Mouse (Mus musculus) G1E (cell line): Measurements from ENCODE around the gene Med19.

ENCODE experiments used
- CTCF ChIP-seq: IDR thresholded peaks from 2 replicates; pipeline ENCODE4 v1.5.1; 2012; ENCODE audit warnings: low read depth, low read length, inconsistent platforms, mixed read lengths
- POLR2AphosphoS5 ChIP-seq: IDR thresholded peaks from 2 replicates; pipeline ENCODE4 v1.6.1; 2012; ENCODE audit warnings: low read depth, low read length, inconsistent platforms; ENCODE audit not compliant: insufficient replicate concordance

GRCm38 (mm10) chr2:84720718-84721117, 42.5 kb downstream of the Med19 start:
- TF ChIP-seq CTCF = no peak
- no peak for TF ChIP-seq POLR2AphosphoS5
